Mouse (Mus musculus): ENCODE data around the gene Gm11032.

GRCm38 (mm10) chr11:4634395-4634794 is 14.5 kb downstream of the Gm11032 start:
- TF ChIP-seq CTCF (IDR thresholded peaks at IDR 0.05; ENCODE audit: extremely low read depth, insufficient read length, insufficient replicate concordance, low read depth, low read length) (no peak), POLR2A (IDR thresholded peaks at IDR 0.05; ENCODE audit: low read depth, low read length) (no peak)

Measured in small intestine, adult 2 months (tissue).